ENCODE assay signal across 34 mouse cellular contexts in genomic region chr6:139981061-139981460, GRCm38 (mm10). TPM values are rescaled to one million over a fixed set of nuclear protein-coding genes. Genes with fewer than 3 reads are reported as not detected.
DNase-seq lines count a peak whose midpoint lies in the region; ATAC-seq and TF ChIP-seq lines count a peak whose summit lies in the region.
"Had no signal": no experiment of that assay in that cellular context is flagged by ENCODE, and none has a peak within 500 bp of the region (broad histone marks: within the 10 kb centered on the region; RNA-seq: fewer than 3 reads in every experiment).

No protein-coding gene starts in this region.

- DNase-seq in kidney, adult 8-10 months, result peak; percentile 2 to 19
- peak; percentile 38 for DNase-seq in liver, adult 2 months (ENCODE audit: extremely low read depth, low read depth, low spot score)
- no peak for DNase-seq in liver
- no peak for DNase-seq in left cerebral cortex, adult 18-20 months (ENCODE audit: low spot score in 2 of 2)
- DNase-seq: adrenal gland, postnatal 10 days; adrenal gland, postnatal 36 days; B cell, adult 2 months; cerebellum, adult 18-20 months; cerebellum, adult 9-10 months; cerebellum, postnatal 14 days; forebrain, postnatal 0 days; gastrocnemius, adult 2 months; gastrocnemius, postnatal 14 days; heart, adult 18-20 months; heart, postnatal 10 days; heart, postnatal 4 days had no signal

- ATAC-seq in intestine, embryonic 16.5 days, result peak; percentile 31; the same call in 1 of the 2 replicates
- ATAC-seq in intestine, embryonic 15.5 days, result no peak
- ATAC-seq in kidney, embryonic 15.5 days (replicated peaks; ENCODE audit: low FRiP score), result no peak
- ATAC-seq: forebrain, embryonic 14.5 days; forebrain, postnatal 0 days; Patski had no signal

- H3K79me2 ChIP-seq in liver, adult 2 months (ENCODE audit: control insufficient read depth, insufficient read depth, low read length), result no peaks in the 10 kb centered on the region

- TF ChIP-seq POLR2A in liver, adult 2 months (IDR thresholded peaks at IDR 0.05; ENCODE audit: extremely low read depth, insufficient read depth, low read length), result no peak

- H3K9me3 ChIP-seq in intestine, embryonic 16.5 days (ENCODE audit: control insufficient read depth, low read length), result no peaks in the 10 kb centered on the region
- no peaks in the 10 kb centered on the region for H3K9me3 ChIP-seq in intestine, embryonic 15.5 days
- H3K9me3 ChIP-seq in kidney, embryonic 15.5 days (replicated peaks), result no peaks in the 10 kb centered on the region
- H3K9me3 ChIP-seq: embryonic facial prominence, embryonic 12.5 days; embryonic facial prominence, embryonic 15.5 days; heart, embryonic 12.5 days; heart, embryonic 15.5 days had no signal

- no peak overlapping the region for H3K27ac ChIP-seq in intestine, embryonic 16.5 days (ENCODE audit: low read length)
- H3K27ac ChIP-seq in intestine, embryonic 15.5 days, result no peak overlapping the region
- no peak overlapping the region for H3K27ac ChIP-seq in kidney, embryonic 15.5 days
- H3K27ac ChIP-seq in liver, adult 2 months (replicated peaks; ENCODE audit: insufficient read depth, low read depth, low read length), result no peak overlapping the region
- H3K27ac ChIP-seq: embryonic facial prominence, embryonic 12.5 days; embryonic facial prominence, embryonic 15.5 days; gastrocnemius, adult 2 months; heart, embryonic 15.5 days; hindbrain, embryonic 14.5 days had no signal

- H3K4me2 ChIP-seq in intestine, embryonic 16.5 days (ENCODE audit: low read depth, low read length), result no peak overlapping the region
- no peak overlapping the region for H3K4me2 ChIP-seq in intestine, embryonic 15.5 days (replicated peaks)
- no peak overlapping the region for H3K4me2 ChIP-seq in kidney, embryonic 15.5 days
- H3K4me2 ChIP-seq: embryonic facial prominence, embryonic 12.5 days; embryonic facial prominence, embryonic 15.5 days; heart, embryonic 12.5 days; heart, embryonic 15.5 days; hindbrain, embryonic 14.5 days had no signal

- no peaks in the 10 kb centered on the region for H3K36me3 ChIP-seq in intestine, embryonic 16.5 days (ENCODE audit: control insufficient read depth, insufficient read depth, low read length)
- no peaks in the 10 kb centered on the region for H3K36me3 ChIP-seq in intestine, embryonic 15.5 days
- H3K36me3 ChIP-seq in kidney, embryonic 15.5 days, result no peaks in the 10 kb centered on the region
- H3K36me3 ChIP-seq in liver, adult 2 months (ENCODE audit: control insufficient read depth, insufficient read depth, low read length), result no peaks in the 10 kb centered on the region
- H3K36me3 ChIP-seq: embryonic facial prominence, embryonic 12.5 days; embryonic facial prominence, embryonic 15.5 days; G1E; heart, embryonic 12.5 days; heart, embryonic 15.5 days had no signal

- H3K9ac ChIP-seq in intestine, embryonic 16.5 days (ENCODE audit: low read depth, low read length), result no peak overlapping the region
- no peak overlapping the region for H3K9ac ChIP-seq in intestine, embryonic 15.5 days
- H3K9ac ChIP-seq in kidney, embryonic 15.5 days, result no peak overlapping the region
- H3K9ac ChIP-seq in liver, adult 2 months (ENCODE audit: low read depth, low read length), result no peak overlapping the region
- H3K9ac ChIP-seq: embryonic facial prominence, embryonic 12.5 days; embryonic facial prominence, embryonic 15.5 days; forebrain, postnatal 0 days; heart, embryonic 12.5 days; heart, embryonic 15.5 days; hindbrain, embryonic 14.5 days had no signal

- no peak for TF ChIP-seq CTCF in liver, adult 2 months (IDR thresholded peaks at IDR 0.05; ENCODE audit: low read depth, low read length)

- H3K27me3 ChIP-seq in intestine, embryonic 16.5 days (replicated peaks; ENCODE audit: control insufficient read depth, insufficient read depth, low read length), result no peaks in the 10 kb centered on the region
- H3K27me3 ChIP-seq in intestine, embryonic 15.5 days (replicated peaks), result no peaks in the 10 kb centered on the region
- H3K27me3 ChIP-seq in kidney, embryonic 15.5 days, result no peaks in the 10 kb centered on the region
- no peaks in the 10 kb centered on the region for H3K27me3 ChIP-seq in liver, adult 2 months (ENCODE audit: control insufficient read depth, insufficient read depth, low read length)
- H3K27me3 ChIP-seq: CH12.LX; embryonic facial prominence, embryonic 12.5 days; embryonic facial prominence, embryonic 15.5 days; heart, embryonic 12.5 days; heart, embryonic 15.5 days; Patski had no signal

- H3K4me3 ChIP-seq in intestine, embryonic 16.5 days (ENCODE audit: low read length), result no peak overlapping the region
- H3K4me3 ChIP-seq in intestine, embryonic 15.5 days (replicated peaks), result no peak overlapping the region
- no peak overlapping the region for H3K4me3 ChIP-seq in kidney, embryonic 15.5 days (replicated peaks)
- no peak overlapping the region for H3K4me3 ChIP-seq in liver, adult 2 months (ENCODE audit: insufficient read depth, low read depth, low read length)
- H3K4me3 ChIP-seq: embryonic facial prominence, embryonic 12.5 days; embryonic facial prominence, embryonic 15.5 days; gastrocnemius, adult 2 months; heart, embryonic 12.5 days; heart, embryonic 15.5 days had no signal

- no peaks in the 10 kb centered on the region for H3K4me1 ChIP-seq in intestine, embryonic 16.5 days (ENCODE audit: control insufficient read depth, insufficient read depth, low read length)
- no peaks in the 10 kb centered on the region for H3K4me1 ChIP-seq in intestine, embryonic 15.5 days (replicated peaks)
- H3K4me1 ChIP-seq in kidney, embryonic 15.5 days, result no peaks in the 10 kb centered on the region; the same call in none of the 2 replicates
- peaks cover 8% of the 10 kb centered on the region; the same call in 1 of the 2 replicates for H3K4me1 ChIP-seq in liver, adult 2 months (ENCODE audit: control insufficient read depth, insufficient read depth, low read length)
- H3K4me1 ChIP-seq: embryonic facial prominence, embryonic 12.5 days; embryonic facial prominence, embryonic 15.5 days; heart, embryonic 15.5 days had no signal

RNA-seq across cellular contexts. Expression of gene Capza3, which starts 60.0 kb away (rescaled TPM):
- not detected in 2 replicates for polyA plus RNA-seq in intestine, embryonic 16.5 days (2015; fragmentation: Nextera tagmentation; extraction: Ambion mirVana)
- not detected in 2 replicates for polyA plus RNA-seq in intestine, embryonic 15.5 days (2015; fragmentation: Nextera tagmentation; extraction: Ambion mirVana)
- not detected in 2 replicates for polyA plus RNA-seq in kidney, embryonic 15.5 days (2015; fragmentation: Nextera tagmentation; extraction: Ambion mirVana)
- not detected in 2 replicates for total RNA-seq in liver, adult 2 months (2014; rRNA removed)
- not detected in 2 replicates for polyA plus RNA-seq in liver, adult 2 months (2012; rRNA removed)
- total RNA-seq in left cerebral cortex, adult 18-20 months (2021), result not detected
- total RNA-seq: adrenal gland, adult 18-20 months; adrenal gland, postnatal 10 days; adrenal gland, postnatal 36 days; CH12.LX; common myeloid progenitor, adult 5-6 weeks; forebrain, postnatal 0 days; G1E; gastrocnemius, adult 2 months; gastrocnemius, postnatal 14 days; gastrocnemius, postnatal 4 days; heart, adult 18-20 months; heart, postnatal 10 days; heart, postnatal 4 days had no signal
- polyA plus RNA-seq: embryonic facial prominence, embryonic 12.5 days; embryonic facial prominence, embryonic 15.5 days; forebrain, embryonic 11.5 days; forebrain, embryonic 14.5 days; forebrain, postnatal 0 days; frontal cortex, adult 2 months; G1E; heart, embryonic 12.5 days; heart, embryonic 15.5 days; hindbrain, embryonic 11.5 days; hindbrain, embryonic 14.5 days; Patski had no signal

Comparison
In these comparisons a context has a peak if more than half of its experiments do, and no peak if none do; other contexts are left out.
1. DNase-seq: peak in kidney, adult 8-10 months (2 of 2) and liver, adult 2 months (single experiment); none in liver (single experiment) and left cerebral cortex, adult 18-20 months (0 of 2).